Mouse (Mus musculus): ENCODE results near the gene Itga9. TPM values are rescaled to one million over a fixed set of nuclear protein-coding genes. Genes with fewer than 3 reads are reported as not detected.

Gene Itga9
- 4.0 and 5.2 TPM in 2 replicates for polyA plus RNA-seq (2016; fragmentation: Nextera tagmentation; extraction: Ambion mirVana)

DNA sequence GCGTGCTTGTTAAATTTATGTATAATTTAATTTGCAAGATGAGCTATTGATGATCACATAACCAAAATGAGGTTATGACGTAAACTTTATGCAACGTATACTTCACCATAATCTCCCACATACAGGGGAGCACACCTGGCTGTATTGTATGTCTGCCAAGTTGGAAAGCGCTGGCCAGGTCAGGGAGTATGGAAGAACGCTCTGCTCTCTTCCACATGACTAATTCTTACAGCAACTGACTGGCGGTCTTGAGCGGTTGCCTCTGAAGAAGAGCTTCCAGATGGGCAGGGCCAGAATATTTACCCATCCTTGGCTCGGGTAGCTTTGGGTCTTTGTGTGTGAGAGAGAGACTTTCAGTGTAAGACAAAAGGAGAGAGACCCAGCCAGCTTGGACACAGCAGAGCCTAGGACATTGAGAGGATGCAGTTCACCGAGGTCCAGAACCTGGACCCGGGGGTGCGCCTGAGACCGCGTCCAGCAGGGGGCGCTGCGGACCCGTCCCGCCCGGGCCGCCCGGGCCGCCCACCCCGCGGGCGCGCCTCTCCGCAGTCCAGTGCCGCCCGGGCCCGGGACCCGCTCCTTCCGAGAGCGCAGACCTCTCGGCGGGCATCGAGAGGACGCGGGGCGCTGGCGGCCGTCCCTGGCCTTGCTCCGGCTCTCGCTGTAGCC is at the start of gene Itga9:
Itga9 (plus strand) TSS at position 543 of the 669 bp plus-strand sequence.
- DNase-seq (ENCODE audit: low spot score), result peak; percentile 86
- WGBS, result 12% methylated on average over 42 of the region's 42 CpGs
- no peaks in the 10 kb centered on the region for H3K9me3 ChIP-seq (replicated peaks)
- peaks cover 55% of the 10 kb centered on the region for H3K27me3 ChIP-seq (ENCODE audit: low read depth, poor library complexity, severe bottlenecking)
- peak within 1 kb of the TSS; percentile 75 for H3K4me3 ChIP-seq
- no peaks in the 10 kb centered on the region for H3K36me3 ChIP-seq
- H3K4me1 ChIP-seq, result peaks cover 23% of the 10 kb centered on the region
- peak within 1 kb of the TSS; percentile 87 for H3K27ac ChIP-seq (replicated peaks)

DNA sequence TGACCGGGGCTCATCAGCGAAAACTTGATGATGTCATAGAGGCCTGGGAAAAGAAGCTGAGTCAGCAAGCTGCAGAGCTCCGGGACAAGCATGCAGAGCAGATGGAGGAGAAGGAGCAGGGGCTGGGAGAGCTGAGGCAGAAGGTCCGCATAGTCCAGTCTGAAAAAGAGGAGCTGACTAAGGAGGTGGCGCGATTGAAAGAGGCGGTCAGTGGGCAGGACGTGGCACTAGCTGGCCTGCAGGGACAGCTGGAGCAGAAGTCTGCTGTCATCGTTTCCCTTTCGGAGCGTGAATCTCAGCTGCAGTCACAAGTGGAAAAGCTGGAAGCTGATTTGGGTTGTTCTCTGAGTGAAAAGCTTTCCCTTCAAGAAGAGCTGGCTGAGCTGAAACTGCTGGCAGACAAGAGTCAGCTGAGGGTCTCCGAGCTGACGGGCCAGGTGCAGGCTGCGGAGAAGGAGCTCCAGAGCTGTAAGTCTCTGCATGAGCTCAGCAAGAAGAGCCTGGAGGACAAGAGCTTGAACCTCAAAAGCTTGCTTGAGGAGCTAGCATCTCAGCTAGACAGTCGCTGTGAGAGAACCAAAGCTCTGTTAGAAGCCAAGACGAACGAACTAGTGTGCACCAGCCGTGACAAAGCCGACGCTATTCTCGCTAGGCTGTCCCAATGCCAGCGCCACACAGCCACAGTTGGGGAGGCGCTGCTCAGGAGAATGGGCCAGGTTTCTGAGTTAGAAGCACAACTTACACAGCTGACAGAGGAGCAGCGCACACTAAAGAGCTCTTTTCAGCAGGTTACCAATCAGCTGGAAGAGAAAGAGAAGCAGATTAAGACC is 49.3 kb upstream of the Itga9 start:
- 83% methylated on average over 24 of the region's 24 CpGs for WGBS
- Histone ChIP-seq H3K27ac (replicated peaks) (no peak overlapping the region), H3K27me3 (ENCODE audit: low read depth, poor library complexity, severe bottlenecking) (no peaks in the 10 kb centered on the region), H3K36me3 (peaks cover 96% of the 10 kb centered on the region), H3K4me3 (no peak overlapping the region), H3K9me3 (replicated peaks) (no peaks in the 10 kb centered on the region), H3K4me1 (no peaks in the 10 kb centered on the region)
- DNase-seq (ENCODE audit: low spot score), result no peak

GRCm38 (mm10) chr9:118563356-118563755 is 43.1 kb upstream of the Itga9 start:
- Histone ChIP-seq H3K4me1 (no peaks in the 10 kb centered on the region), H3K36me3 (peaks cover 98% of the 10 kb centered on the region)

DNA sequence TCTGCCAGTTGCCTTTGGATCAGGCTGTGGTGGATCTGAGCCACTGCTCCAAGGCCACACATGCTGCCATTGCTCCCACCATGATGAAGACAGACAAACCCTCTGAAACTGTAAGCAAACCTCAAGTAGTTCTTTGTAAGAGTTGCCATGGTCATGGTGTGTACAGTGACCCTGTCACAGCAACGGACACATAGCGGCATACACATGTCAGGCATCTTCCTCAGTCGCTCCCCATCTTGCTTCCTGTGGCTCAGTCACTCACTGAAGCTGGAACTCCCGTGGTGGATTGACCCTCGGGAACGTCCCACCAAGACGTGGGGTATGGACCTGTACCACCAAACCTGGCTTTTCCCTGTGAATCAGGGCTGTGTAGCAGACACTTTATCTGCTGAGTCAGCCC is 42.6 kb upstream of the Itga9 start:
- H3K27ac ChIP-seq (replicated peaks), result no peak overlapping the region
- DNase-seq (ENCODE audit: low spot score), result no peak
- no peaks in the 10 kb centered on the region for H3K27me3 ChIP-seq (ENCODE audit: low read depth, poor library complexity, severe bottlenecking)
- 94% methylated on average over 7 of the region's 7 CpGs for WGBS
- H3K36me3 ChIP-seq, result peaks cover 96% of the 10 kb centered on the region
- no peaks in the 10 kb centered on the region for H3K4me1 ChIP-seq
- no peaks in the 10 kb centered on the region for H3K9me3 ChIP-seq (replicated peaks)
- H3K4me3 ChIP-seq, result no peak overlapping the region

More at GRCm38 (mm10) chr9:118563356-118563755, 43.1 kb upstream of the Itga9 start:
- DNase-seq (ENCODE audit: low spot score), result no peak
- H3K27ac ChIP-seq (replicated peaks), result no peak overlapping the region
- no peak overlapping the region for H3K4me3 ChIP-seq
- no peaks in the 10 kb centered on the region for H3K9me3 ChIP-seq (replicated peaks)
- no peaks in the 10 kb centered on the region for H3K27me3 ChIP-seq (ENCODE audit: low read depth, poor library complexity, severe bottlenecking)
- 98% methylated on average over 11 of the region's 11 CpGs for WGBS

DNA sequence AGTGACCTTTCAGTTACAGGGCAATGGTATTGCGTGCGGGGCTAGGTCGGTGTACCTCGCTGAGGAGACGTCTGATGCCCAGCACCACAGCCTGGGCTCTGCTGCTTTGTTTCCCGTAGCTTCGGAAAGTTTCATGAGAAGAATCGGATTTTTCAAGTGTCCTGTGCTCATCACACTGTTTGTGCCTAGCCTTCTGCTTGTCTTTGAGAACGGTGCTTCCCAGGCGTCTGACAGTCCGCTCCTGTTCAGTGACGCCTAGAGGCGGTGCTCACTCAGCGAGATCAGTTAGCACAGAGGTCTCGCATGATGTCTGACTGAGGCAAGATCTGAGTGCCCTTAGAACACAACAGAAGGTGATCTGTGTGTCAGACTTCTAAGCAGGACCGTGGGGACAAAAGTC is 41.8 kb upstream of the Itga9 start:
- 95% methylated on average over 16 of the region's 16 CpGs for WGBS
- H3K4me1 ChIP-seq, result no peaks in the 10 kb centered on the region
- DNase-seq (ENCODE audit: low spot score), result no peak
- no peak overlapping the region for H3K27ac ChIP-seq (replicated peaks)
- H3K9me3 ChIP-seq (replicated peaks), result no peaks in the 10 kb centered on the region
- H3K27me3 ChIP-seq (ENCODE audit: low read depth, poor library complexity, severe bottlenecking), result no peaks in the 10 kb centered on the region
- peaks cover 96% of the 10 kb centered on the region for H3K36me3 ChIP-seq
- H3K4me3 ChIP-seq, result no peak overlapping the region

DNA sequence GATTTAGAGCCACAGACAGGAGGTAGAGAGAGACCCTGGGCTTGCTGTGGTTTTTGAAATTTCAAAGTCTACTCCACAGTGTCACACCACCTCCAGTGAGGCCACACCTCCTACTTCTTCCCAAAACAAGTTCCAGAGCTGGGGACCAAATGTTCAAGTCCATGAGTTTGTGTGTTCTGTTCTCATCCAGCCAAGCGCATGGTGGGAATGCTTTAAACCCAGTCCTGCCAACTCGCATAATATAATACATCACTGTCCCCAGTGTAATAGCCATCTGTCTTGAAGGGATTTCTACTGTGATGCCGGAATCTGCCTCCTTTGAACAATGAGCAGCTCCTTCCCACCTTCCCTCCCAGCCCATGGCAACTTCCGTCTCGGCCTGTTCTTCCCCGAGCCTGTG is 37.2 kb upstream of the Itga9 start:
- WGBS, result 93% methylated on average over 6 of the region's 6 CpGs
- H3K4me1 ChIP-seq, result no peaks in the 10 kb centered on the region
- peaks cover 94% of the 10 kb centered on the region for H3K36me3 ChIP-seq
- H3K4me3 ChIP-seq, result no peak overlapping the region
- no peak overlapping the region for H3K27ac ChIP-seq (replicated peaks)
- no peak for DNase-seq (ENCODE audit: low spot score)
- H3K9me3 ChIP-seq (replicated peaks), result no peaks in the 10 kb centered on the region
- H3K27me3 ChIP-seq (ENCODE audit: low read depth, poor library complexity, severe bottlenecking), result no peaks in the 10 kb centered on the region

DNA sequence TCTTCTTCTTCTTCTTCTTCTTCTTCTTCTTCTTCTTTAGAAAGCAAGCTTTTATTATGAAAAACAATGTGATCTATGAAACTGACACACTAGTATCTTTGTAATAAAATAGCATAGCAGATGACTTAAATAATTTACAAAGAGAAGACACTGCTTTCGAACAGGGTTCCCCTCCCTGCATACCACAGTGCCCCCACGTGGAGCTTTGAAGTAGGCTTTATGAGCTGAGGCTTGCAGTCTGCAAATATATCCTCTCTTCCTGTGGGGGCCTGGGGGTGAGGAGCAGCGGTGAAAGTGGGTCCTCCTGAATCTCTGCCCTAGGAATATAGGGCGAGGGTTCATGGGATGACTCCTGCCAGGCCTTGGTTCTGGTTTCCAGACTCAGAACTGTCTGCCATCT is 35.6 kb upstream of the Itga9 start:
- no peak for DNase-seq (ENCODE audit: low spot score)

DNA sequence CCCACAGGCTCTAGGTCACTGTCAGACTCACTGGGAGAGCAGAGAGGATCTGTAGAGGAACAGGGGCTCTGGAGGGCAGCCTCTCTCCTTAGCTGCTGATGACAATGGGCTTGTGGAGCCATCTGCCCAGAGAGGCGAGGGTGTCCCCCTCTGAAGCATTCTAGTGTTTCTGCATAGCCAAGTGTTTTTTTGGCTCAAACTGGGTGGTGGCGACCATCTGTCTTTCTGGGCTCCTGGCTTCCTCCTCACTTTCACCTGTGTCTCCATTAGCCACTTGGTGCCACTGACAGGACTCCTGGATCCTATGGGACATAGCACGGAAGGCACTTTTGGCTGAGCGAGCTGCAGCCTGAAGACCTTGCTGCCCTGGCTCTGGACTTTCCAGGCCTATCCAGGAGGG is 34.8 kb upstream of the Itga9 start:
- H3K9me3 ChIP-seq (replicated peaks), result no peaks in the 10 kb centered on the region
- DNase-seq (ENCODE audit: low spot score), result no peak
- no peak overlapping the region for H3K4me3 ChIP-seq
- H3K27ac ChIP-seq (replicated peaks), result no peak overlapping the region
- H3K27me3 ChIP-seq (ENCODE audit: low read depth, poor library complexity, severe bottlenecking), result no peaks in the 10 kb centered on the region
- peaks cover 94% of the 10 kb centered on the region for H3K36me3 ChIP-seq
- 90% methylated on average over 4 of the region's 4 CpGs for WGBS
- H3K4me1 ChIP-seq, result no peaks in the 10 kb centered on the region

More for the DNA sequence above, 35.6 kb upstream of the Itga9 start:
- Histone ChIP-seq H3K27me3 (ENCODE audit: low read depth, poor library complexity, severe bottlenecking) (no peaks in the 10 kb centered on the region), H3K9me3 (replicated peaks) (no peaks in the 10 kb centered on the region), H3K27ac (replicated peaks) (no peak overlapping the region), H3K4me3 (no peak overlapping the region), H3K4me1 (no peaks in the 10 kb centered on the region), H3K36me3 (peaks cover 94% of the 10 kb centered on the region)
- WGBS, result 86% methylated on average over 4 of the region's 4 CpGs

GRCm38 (mm10) chr9:118574911-118575310 is 31.6 kb upstream of the Itga9 start:
- H3K9me3 ChIP-seq (replicated peaks), result no peaks in the 10 kb centered on the region
- no peak overlapping the region for H3K4me3 ChIP-seq
- H3K36me3 ChIP-seq, result peaks cover 96% of the 10 kb centered on the region
- H3K27ac ChIP-seq (replicated peaks), result no peak overlapping the region
- DNase-seq (ENCODE audit: low spot score), result no peak
- H3K27me3 ChIP-seq (ENCODE audit: low read depth, poor library complexity, severe bottlenecking), result no peaks in the 10 kb centered on the region
- WGBS, result 94% methylated on average over 5 of the region's 5 CpGs
- H3K4me1 ChIP-seq, result no peaks in the 10 kb centered on the region

DNA sequence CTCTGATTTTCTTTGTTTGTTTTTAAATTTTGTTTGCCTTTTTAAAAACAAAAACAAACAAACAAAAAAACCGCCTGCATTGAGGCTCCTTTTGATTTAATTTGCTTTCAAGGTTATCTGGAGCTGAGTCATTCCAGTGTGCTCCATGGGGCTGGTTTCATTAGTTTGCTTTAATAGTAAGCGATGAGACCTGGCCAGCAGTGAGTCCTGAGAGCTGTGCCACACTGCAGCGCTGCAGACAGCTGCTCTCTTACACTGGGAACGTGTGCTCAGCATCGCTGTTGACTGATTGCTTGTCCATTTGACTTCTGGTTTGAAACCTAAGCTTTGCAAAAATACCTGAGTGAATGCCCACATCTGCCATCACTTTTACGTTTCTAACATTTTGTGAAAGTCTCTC is 26.1 kb upstream of the Itga9 start:
- Histone ChIP-seq H3K27ac (replicated peaks) (no peak overlapping the region), H3K4me1 (no peaks in the 10 kb centered on the region), H3K4me3 (no peak overlapping the region), H3K9me3 (replicated peaks) (no peaks in the 10 kb centered on the region), H3K36me3 (peaks cover 77% of the 10 kb centered on the region), H3K27me3 (ENCODE audit: low read depth, poor library complexity, severe bottlenecking) (no peaks in the 10 kb centered on the region)
- no peak for DNase-seq (ENCODE audit: low spot score)
- WGBS, result 73% methylated on average over 6 of the region's 6 CpGs

GRCm38 (mm10) chr9:118582757-118583156 is 23.7 kb upstream of the Itga9 start:
- 89% methylated on average over 6 of the region's 6 CpGs for WGBS
- H3K4me1 ChIP-seq, result no peaks in the 10 kb centered on the region
- H3K27ac ChIP-seq (replicated peaks), result no peak overlapping the region
- H3K9me3 ChIP-seq (replicated peaks), result no peaks in the 10 kb centered on the region
- DNase-seq (ENCODE audit: low spot score), result no peak
- no peak overlapping the region for H3K4me3 ChIP-seq
- H3K36me3 ChIP-seq, result peaks cover 54% of the 10 kb centered on the region
- no peaks in the 10 kb centered on the region for H3K27me3 ChIP-seq (ENCODE audit: low read depth, poor library complexity, severe bottlenecking)

DNA sequence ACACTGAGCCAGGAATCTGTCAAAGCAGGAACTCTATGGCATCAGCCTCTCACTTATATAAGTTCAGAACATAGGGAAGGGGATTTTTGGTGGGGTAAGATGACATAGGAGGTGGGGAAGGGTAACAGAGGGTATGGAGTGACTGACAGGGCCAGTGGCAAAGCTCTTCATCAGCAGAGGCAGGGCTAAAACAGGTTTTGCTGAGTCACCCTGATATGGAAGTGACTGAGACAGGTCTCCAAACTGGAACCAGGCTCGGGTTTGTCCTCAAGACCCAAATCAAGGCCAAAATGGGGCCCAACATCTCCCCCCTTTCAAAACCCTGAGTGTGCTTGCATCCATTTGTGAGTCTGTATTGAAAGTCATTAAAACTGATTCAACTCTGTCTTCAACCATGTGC is 21.7 kb upstream of the Itga9 start:
- Histone ChIP-seq H3K27ac (replicated peaks) (no peak overlapping the region), H3K27me3 (ENCODE audit: low read depth, poor library complexity, severe bottlenecking) (no peaks in the 10 kb centered on the region), H3K36me3 (peaks cover 33% of the 10 kb centered on the region), H3K4me3 (no peak overlapping the region), H3K9me3 (replicated peaks) (no peaks in the 10 kb centered on the region), H3K4me1 (peaks cover 1% of the 10 kb centered on the region; the same call in 1 of the 2 replicates)
- 78% methylated on average over 1 of the region's 1 CpGs for WGBS
- DNase-seq (ENCODE audit: low spot score), result no peak

- H3K27ac ChIP-seq (replicated peaks), result no peak overlapping the region
- no peaks in the 10 kb centered on the region for H3K9me3 ChIP-seq (replicated peaks)
- no peak for DNase-seq (ENCODE audit: low spot score)
Measured at GRCm38 (mm10) chr9:118585998-118586397, 20.5 kb upstream of the Itga9 start.

More at GRCm38 (mm10) chr9:118585998-118586397, 20.5 kb upstream of the Itga9 start:
- Histone ChIP-seq H3K36me3 (peaks cover 29% of the 10 kb centered on the region), H3K4me3 (no peak overlapping the region), H3K27me3 (ENCODE audit: low read depth, poor library complexity, severe bottlenecking) (no peaks in the 10 kb centered on the region), H3K4me1 (peaks cover 13% of the 10 kb centered on the region)
- 92% methylated on average over 6 of the region's 6 CpGs for WGBS

Measured in midbrain, embryonic 10.5 days (tissue).